Mouse (Mus musculus): ENCODE results near the gene Gfod1.

Gene Gfod1

DNA sequence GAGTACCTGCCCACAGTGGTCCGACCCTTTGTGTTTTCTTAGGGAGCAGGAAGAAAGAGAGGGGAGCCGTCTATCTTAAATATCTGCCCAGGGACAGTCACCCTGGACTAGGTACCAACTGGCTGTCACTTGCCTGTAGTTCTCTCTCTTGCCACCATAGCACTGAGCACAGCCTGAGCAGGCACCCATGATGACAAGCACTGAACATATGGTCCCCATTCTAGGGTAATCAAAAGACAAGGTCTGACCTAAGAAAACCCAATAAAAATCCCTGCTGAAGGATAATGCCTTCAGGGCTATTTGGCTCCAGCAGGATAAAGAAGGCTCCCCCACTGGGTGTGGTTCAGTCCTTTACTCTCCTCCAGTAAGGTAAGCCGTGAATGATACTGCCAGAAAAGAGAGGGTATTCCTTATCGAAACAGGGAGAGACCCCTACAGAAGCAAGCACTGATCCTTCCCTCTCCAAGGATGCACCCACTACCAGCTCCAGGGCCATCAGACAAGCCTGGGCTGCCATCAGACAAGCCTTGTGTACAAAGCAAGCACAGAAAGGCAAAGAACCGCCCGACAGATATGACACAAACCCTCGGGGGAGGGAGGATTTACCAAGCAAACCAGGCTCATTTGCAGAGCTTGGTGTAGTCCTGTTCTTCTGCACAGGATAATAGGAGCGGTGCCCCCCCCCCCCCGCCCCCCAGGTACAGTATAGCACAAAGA is 68.9 kb downstream of the Gfod1 start:
- DNase-seq (ENCODE audit: extremely low read depth, insufficient read length, low spot score), result no peak

DNA sequence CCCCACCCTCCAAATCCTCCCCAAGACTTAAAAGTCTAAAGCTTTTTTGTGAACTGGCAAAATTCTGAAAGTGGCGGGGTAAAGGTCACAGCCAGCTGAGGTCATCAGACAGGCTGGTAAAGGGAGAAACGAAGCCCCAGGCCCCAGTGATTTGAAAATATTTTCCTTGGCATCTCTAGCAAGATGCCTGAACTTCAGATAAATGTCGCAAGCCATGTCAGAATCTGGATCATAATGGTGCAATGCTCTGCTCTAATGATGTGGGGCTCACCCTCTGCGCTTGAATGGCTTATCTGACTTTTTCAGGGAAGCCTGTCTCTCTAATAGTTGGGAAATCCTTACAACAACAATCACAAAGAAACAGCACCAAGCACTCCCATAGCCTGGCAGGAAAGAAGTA is 70.6 kb downstream of the Gfod1 start:
- DNase-seq (ENCODE audit: extremely low read depth, insufficient read length, low spot score), result no peak

DNA sequence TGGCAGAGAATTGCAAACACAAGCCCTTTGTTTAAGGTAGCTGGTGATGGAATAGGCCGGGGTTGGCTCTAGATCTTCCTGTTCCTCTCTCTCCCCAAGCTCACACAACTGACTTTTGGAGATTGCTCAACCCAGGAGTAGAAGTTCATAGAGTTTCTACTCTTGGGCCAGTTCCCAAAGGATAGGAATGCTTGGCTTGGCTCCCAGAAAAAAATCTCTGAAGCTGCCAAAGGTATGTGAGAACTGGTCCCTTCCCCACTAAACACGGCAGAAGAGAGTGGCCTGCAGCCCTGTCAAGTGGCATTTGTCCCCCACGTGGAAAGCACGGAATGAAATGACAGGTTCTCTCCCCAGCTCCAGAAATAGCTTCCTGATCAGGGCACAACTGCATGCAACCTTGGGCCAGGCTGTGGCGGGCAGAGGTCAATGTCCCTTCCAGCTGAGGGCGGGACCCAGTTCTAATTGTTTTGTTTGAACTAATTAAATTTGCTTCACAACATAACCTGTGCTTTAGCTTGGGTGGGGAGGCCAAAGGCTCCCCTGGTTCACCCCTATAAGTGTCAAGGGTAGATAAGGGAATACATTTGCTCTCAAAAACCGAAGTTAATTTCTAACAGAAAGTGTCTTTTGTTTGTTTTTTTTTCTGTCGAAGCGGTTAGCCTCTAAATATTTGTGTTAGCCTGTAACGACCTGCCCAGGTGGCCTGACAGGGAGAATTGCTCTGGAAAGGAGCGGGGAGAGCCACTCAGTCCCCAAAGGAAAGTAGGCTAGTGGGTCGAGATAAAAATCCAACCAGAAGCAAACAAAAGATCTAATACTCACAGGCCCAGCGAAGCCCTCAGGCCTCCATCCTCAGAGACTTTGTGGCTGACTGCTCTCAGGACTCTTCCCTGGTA is 71.8 kb downstream of the Gfod1 start:
- peak; percentile 77 for DNase-seq (ENCODE audit: extremely low read depth, insufficient read length, low spot score)

DNA sequence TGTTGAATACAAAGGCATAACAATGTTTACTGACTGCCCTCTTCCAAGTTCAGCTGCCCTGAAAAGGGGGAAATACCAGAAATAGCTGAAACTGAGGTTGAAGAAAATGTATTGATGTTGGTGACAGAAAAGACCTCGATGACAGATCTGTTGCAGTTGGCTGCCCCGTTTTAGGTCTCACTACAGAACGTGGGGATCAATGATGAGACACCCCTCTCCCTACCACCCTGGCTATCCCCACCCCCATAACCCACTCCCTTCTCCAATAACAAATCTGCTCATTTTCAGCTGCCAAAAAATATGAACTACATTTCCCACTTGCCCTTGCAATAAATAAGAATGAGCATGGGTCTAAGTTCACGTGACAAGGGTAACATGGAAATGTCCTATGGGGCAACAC is 73.1 kb downstream of the Gfod1 start:
- DNase-seq (ENCODE audit: extremely low read depth, insufficient read length, low spot score), result no peak

DNA sequence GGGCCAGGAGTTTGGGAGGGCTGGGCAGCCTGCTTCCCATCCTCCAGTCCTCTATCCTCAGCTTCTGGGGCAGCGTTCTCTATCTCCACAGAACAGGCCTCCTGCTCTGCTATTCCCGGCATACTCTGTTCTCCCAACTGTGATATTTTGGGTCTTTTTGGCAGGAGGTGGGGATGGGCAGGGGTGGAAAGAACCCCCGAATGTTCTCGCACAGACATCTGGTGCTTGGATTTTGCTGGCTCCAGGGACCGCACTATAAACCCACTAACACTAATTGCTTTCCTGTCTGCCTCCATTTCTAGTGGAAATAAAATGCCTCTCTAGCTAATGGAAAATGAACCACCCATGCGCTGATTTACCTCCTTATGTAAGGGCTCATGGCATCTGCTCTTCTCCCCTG is 73.7 kb downstream of the Gfod1 start:
- no peak for DNase-seq (ENCODE audit: extremely low read depth, insufficient read length, low spot score)

DNA sequence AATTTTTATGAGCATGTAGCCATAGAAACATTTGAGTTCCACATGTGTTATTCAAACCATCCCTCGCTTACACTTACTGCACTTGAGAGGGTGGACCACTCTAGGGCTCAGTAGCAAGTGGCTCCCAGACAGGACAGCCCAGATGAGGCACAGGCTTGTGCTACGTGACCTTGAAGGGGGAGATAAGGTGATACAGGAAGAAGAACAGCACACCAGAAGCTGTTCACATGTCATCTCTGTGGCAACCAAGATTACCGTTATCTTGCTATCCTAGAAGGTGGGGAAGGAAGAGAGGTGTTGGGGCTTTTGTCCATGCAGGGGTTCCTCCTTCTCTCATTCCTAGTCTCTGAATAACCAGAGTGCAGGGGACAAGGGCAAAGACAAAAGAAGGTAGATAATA is 74.2 kb downstream of the Gfod1 start:
- DNase-seq (ENCODE audit: extremely low read depth, insufficient read length, low spot score), result no peak

DNA sequence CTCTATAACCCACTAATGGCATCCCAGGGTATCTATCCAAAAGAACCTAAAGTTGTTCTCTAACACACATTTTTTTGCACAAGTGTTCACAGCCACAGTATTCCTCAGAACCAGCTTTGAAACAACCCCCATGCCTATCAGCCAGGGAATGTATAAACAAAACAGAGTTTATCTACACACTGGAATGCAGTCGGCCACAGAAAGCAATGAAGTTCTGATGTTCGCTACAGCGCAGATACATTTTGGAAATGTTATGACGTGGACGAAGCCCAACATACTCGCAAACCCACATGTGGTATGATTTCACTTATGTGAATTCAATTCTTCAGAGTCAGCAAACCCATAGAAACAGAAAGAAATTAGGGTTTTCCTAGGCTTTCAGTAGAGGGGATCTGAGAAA is 75.8 kb downstream of the Gfod1 start:
- no peak for DNase-seq (ENCODE audit: extremely low read depth, insufficient read length, low spot score)

DNA sequence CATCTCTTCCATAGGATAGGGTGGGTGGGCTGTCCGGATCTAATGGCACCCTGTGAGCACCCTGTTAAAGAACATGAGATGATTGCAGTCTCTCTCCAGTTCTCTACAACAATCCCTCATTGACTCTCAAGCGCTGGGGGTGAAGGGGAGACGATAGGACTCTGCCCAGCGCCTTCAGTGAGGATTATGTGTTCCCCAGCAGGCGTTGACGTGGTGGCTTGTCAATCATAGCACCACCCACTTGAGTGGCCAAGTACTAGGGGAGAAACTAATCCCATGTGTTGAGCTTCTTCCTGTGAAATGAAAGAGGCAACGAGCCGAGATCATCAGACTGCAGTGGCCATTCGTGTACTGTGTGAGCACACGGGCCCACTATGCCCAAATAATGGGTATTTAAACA is 77.9 kb downstream of the Gfod1 start:
- DNase-seq (ENCODE audit: extremely low read depth, insufficient read length, low spot score), result no peak

DNA sequence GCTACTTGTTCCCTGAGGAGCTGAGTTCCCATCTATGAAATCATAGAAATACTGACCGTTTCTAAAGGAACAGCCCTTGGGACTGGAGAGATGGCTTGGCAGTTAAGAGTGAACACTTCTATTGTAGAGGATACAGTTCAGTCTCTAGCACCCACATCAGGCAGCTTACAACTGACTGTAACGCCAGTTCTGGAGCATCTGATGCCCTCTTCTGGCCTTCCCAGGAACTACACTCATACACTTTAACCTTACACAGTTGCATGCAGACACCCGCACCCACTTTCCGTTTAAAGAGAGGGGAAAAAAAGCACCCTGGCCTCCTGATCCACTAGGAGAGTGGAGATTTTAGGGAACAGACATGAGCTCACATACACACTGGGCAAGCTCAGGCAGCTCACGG is 78.8 kb downstream of the Gfod1 start:
- DNase-seq (ENCODE audit: extremely low read depth, insufficient read length, low spot score), result no peak

DNA sequence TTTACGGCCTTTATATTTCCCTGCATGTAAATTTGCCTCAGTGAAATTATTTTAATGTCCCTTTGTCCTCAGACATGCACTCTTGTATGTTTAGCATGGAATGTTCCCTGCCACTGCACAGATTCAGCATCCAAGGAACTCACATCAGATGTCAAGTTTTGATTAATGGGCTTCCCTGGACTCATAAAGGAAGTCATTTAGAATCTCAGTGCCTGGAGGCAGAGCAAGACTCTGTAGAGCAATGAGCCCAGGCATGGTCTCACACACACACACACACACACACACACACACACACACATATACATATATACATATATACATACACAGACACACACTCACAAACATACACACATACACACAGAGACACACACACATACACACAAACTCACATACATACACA is 81.9 kb downstream of the Gfod1 start:
- DNase-seq (ENCODE audit: extremely low read depth, insufficient read length, low spot score), result no peak

DNA sequence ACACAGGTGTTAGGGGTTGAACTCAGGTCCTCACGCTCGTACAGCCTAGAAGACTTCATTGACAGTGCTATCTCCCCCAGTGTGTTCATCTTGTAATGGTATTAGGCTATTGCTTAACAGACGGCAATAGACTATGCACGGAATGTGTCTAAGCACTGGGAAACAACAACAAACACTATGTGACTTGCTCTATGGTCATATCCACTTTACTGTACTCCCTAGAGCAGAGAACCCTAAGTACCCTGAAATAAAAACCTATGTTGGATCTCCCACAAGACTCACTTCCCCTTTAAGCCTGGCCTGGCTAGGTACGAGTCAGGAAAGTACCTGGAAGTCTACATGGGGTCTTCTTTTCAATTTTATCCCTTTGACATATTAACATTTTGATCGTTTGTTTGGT is 82.7 kb downstream of the Gfod1 start:
- DNase-seq (ENCODE audit: extremely low read depth, insufficient read length, low spot score), result no peak

DNA sequence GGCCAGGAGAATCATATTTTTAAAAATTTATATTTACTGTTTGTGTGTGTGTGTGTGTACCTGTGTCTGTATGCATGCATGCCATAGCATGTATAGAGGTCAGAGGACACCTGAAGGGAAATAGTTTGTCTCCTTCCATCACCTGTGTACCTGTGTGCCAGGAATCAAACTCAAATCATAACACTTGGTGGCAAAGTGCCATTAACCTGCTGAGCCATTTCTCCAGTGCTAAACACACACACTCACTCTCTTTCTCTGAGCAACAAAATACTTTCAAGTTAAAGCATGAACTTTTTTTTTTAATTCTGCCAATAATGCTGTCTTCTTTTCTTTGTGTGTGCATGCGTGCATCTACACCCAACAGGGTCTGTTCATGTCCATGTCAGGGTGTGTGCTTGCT is 83.3 kb downstream of the Gfod1 start:
- DNase-seq (ENCODE audit: extremely low read depth, insufficient read length, low spot score), result no peak

DNA sequence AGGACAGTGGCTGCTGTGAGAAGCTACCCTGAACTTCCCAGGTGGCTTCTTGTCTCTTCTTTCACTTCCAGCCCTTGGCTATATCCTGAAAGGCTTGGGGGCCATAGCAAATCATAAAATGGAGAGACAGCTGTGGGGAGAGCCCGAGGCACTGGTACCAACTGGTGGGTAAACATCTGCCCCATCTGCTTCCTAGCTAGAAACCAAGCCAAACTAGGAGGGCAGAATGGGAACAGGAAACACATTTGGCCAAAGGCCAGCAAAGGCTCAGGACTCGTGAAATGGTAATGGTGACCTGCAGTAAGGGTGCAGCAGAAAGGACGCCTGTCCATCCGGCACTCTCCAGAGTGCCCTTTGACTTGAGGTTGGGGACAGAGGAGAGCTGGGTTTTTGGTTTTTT is 85.2 kb downstream of the Gfod1 start:
- DNase-seq (ENCODE audit: extremely low read depth, insufficient read length, low spot score), result no peak

DNA sequence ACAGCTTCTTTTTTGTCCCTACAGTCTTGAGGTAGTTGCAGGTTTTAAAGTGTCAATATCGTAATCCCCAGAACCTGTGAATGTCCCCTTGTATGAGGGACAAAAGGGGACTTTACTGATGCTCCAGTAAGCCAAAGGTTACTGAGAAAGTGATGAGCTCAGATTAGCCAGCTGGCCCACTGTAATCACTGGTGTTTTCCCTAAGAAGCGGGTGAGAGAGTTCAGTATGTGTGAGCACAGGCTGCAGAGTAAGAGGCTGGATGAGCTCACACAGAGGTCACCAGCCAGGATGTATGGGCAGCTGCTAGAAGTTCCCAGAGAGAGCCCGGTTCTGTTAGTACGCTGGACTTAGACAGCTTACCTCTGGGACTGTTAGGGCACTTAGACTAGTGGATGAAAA is 85.7 kb downstream of the Gfod1 start:
- no peak for DNase-seq (ENCODE audit: extremely low read depth, insufficient read length, low spot score)

DNA sequence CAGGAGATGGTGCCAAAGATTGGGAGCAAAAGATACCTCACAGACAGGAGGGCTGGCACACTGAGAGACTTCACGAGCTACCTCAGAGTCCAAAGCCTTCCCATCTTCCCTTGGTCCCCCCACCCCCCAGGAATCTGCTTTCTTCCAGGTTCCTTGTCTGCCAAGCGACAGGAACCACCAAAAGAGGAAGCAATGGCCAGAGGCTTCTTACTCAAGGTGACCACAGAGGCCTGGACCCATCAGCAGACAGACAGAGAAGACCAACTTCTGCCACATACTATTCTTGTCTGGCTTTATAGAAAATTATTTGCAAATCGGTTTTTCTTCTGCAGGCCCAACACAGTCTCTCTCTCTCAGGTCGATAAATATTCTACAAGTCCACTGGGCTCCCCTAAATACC is 86.3 kb downstream of the Gfod1 start:
- no peak for DNase-seq (ENCODE audit: extremely low read depth, insufficient read length, low spot score)

DNA sequence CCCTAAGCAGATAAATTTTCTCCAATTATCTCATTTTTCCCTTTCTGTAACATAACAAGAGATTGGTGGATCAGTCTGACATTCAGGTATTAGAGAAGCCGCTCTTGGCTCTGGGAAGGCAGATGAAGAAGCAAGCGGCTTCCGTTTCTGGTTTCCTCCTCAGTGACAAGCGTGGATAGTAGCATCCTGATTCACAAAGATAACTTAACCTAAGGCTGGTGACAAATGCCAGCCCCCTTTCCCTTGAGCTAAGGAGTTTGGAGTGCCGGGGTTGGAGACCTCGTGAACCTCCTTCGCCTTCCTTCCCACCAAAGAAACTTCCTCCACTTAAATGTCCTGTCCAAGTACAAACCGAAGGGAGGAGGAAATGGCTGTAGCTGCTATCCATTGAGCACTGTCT is 86.9 kb downstream of the Gfod1 start:
- DNase-seq (ENCODE audit: extremely low read depth, insufficient read length, low spot score), result no peak

DNA sequence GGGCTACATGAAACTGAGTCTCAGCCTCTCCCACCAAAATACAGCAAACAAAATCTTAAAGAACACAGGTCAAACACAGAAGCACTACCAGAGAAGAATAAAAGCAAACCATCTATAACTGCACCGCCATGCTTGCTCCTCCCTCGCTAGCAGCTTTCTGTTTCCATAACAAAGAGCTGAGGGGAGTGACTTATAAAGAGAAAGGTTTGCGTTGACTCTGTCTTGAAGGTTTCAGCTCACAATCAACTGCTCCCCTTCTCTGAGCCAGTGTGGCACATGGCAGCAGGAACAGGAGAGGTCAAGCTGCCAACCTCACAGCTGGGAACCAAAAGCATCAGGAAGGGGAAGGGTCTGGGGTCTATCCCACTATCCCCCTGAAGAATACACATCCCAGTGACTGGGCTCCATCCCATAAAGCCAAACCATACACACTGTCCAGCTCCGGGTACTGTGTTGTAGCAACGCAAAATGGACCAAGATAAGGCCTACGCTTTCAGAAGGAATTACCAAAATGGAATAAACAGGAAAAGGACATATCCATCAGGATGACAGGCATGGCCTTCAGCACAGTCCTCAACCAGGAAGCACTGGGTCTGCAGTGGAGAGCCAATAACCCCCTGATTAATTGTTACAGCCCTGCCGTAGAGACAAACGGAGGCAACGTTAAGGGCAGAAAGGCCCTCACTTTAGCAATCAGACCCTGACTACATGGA is 87.8 kb downstream of the Gfod1 start:
- no peak for DNase-seq (ENCODE audit: extremely low read depth, insufficient read length, low spot score)

DNA sequence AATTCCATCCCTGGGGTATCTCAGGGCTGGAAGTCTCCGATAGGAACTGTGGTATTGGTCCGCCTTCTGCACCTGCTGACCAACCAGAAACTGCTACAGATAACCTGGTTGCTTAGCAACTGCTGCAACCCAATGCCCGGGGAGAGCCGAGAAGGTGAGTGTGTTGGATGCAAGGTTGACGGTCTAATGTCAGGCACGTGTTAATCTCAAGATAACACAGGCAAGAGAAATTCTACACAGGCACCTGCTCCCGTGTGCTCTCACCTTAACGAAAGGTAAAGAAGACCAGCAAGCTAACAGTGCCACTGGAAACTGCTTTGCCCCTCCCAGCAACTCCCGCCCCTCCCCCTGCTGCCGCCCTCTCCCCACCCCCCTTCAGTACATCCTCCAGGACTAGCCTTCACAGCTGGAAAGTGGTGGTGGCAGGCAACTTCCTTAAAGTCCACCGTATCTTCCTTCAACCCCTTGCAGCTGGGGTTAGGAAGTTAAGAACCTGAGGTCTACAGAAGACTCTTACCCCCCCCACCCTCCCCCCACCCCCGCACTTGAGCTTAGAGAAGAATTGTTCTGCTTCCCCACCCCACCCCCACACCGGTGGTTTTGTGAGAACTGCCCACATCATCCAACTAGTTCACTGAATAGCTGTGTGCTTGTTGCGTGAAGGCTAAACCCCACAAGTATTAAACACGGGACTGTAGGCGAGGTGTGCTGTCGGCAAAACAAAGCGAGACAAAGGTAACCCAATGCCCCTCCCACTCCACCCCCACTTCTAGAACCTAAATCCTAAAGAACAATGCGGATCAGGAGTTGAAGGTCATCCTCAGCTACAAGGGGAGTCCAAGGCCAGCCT is 88.6 kb downstream of the Gfod1 start:
- DNase-seq (ENCODE audit: extremely low read depth, insufficient read length, low spot score), result no peak

DNA sequence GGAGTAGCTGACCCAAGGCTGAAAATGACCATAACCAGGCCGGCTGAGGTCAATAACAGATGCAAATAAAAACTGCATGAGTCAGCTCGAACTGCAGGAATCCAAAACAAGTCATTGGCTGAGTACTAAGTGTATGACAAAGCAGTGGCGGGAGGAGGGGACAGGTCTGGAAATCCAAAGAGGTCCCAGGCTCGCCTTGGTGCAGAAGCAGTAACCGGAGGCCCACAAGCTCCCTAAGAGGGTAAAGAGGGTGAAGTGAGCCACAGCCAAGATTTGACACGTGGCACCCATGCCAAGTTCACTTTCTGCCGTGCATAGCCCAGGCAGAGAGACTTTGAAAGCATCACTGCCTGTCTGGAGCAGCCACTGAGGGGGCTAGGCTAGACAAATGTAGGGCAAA is 91.6 kb downstream of the Gfod1 start:
- peak; percentile 64 for DNase-seq (ENCODE audit: extremely low read depth, insufficient read length, low spot score)

DNA sequence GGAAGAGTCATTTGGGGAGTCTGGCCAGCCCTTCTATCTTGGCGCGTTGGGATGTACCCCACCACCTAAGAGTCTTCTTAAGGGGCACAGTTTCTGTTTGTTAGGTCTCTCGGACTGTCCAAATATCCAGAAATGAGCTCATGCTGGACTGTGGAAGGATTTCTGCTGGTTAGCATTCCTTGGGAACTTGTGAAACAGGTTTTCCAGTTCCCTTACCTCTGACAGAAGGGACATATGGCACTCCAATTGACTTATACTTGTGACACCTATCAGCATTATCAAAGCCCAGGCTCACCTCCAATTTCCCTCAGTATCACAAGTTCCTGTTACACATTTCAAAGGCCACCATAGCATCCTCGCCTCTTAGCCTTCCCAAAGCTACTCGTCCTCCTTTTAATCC is 93.0 kb downstream of the Gfod1 start:
- no peak for DNase-seq (ENCODE audit: extremely low read depth, insufficient read length, low spot score)

DNA sequence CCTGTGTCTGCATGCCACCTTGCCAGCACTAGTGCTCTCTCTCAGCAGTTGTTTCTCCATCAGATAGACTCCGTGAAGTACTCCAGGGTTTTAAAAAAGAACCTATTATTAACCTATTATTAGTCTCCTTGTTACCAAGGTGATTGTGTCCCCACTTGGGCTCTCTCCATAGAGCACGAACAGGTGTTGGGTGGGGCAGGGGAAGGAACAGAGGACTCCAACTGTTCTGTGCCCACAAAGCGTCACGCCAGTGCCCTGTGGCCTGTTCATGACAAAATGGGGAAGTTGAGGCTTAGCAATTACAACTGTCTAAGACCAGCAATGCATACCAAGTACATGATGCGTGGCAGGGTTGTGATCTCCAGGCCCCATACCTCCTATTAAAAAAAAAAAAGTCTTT is 94.4 kb downstream of the Gfod1 start:
- no peak for DNase-seq (ENCODE audit: extremely low read depth, insufficient read length, low spot score)
